Mouse (Mus musculus): Measurements from ENCODE around the gene Crybb1. TPM values are rescaled to one million over a fixed set of nuclear protein-coding genes. Genes with fewer than 3 reads are reported as not detected.

The Crybb1 gene
- polyA plus RNA-seq (2012) = not detected in 2 replicates

DNA sequence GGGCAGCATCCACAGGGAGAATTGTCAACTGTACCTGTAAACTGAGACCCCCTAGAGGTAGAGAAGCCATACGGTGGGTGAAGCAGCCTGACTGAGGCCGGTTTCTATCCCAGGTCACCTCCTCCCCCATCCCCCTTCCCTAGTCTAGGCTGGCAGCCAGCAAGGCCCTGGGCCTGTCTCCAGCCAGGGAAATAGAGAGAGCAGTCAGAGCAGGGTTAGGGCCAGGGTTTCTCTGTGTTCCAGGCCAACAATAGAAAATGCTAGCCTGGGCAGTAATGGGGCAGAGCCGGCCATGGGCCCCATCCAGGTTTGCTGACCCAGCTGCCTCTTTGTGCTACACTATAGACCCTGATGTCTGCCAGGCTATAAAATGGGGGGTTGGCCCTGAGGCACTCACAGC is at the start of gene Crybb1:
Gene Crybb1 (plus strand): TSS at position 390 of the 400 bp plus-strand sequence.
- TF ChIP-seq TAL1 (IDR thresholded peaks at IDR 0.05; ENCODE audit: low read length) (no peak), GATA1 (IDR thresholded peaks at IDR 0.05; ENCODE audit: low read length) (no peak)
- peaks cover 21% of the 10 kb centered on the region for H3K4me1 ChIP-seq (ENCODE audit: control insufficient read depth)
- no peaks in the 10 kb centered on the region for H3K9me3 ChIP-seq (ENCODE audit: control insufficient read depth, low read length)
- H3K36me3 ChIP-seq (ENCODE audit: control insufficient read depth) = no peaks in the 10 kb centered on the region
- H3K27me3 ChIP-seq (ENCODE audit: control insufficient read depth) = peaks cover 5% of the 10 kb centered on the region
- H3K4me3 ChIP-seq (replicated peaks) = no peak within 1 kb of the TSS

DNA sequence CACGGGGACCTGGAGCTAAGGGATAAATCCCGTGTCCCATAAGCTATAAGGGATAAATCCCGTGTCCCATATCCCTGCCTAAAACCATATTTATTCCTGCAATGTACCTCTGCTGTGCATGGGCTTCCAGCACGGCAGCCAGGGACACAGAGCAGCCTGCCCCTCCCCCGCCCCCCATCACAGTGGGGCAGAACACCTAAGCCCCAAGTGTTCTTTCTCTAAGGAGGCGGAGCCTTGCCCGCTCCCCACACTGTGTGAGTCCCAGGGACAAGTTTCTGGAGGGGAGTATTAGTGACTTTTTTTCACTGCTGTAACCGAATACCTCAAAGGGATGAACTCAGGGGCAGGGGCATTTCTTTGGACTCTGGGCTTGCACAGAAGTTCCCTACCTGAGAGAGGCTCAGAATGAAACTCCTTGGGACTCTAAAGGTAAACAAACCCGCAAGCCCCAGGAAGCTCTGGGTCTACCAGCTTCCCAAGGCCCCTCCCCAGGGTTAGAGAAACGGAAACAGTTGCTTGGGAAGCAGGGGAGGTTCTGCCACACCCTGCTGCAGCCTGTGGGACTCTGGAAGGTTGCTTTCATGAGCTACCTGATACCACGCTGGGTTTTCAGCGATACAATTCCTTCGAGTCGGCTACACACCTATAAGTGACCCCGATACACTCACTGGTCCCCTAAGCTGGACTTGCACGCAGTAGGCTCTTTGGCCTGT is 48.9 kb upstream of the Crybb1 start:
- Histone ChIP-seq H3K9me3 (ENCODE audit: control insufficient read depth, low read length) (peaks cover 10% of the 10 kb centered on the region), H3K27me3 (ENCODE audit: control insufficient read depth) (0 out of 2 replicates have a peak, but pooled peaks cover 2% of the 10 kb centered on the region)

DNA sequence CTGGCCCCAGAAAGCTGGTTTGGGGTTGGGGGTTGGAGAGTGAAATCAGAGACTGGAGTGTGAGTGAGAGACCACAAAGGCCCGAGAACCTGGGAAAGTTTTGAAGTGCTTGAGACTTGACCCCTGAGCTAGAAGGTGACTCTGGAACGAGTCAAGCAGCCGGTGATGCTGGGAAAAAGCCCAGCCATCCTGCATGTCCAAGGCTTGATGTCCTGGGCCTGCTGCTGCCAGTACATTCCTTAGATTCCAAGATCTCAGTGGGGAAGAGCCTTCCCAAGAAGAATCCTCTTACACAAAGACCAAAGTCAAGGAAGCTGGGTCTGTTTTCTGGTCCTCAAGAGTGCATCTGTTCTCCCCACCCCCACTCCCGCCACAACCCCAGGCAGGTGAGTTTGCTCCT is 47.3 kb upstream of the Crybb1 start:
- Histone ChIP-seq H3K4me3 (replicated peaks) (no peak overlapping the region), H3K27me3 (ENCODE audit: control insufficient read depth) (0 out of 2 replicates have a peak, but pooled peaks cover 2% of the 10 kb centered on the region), H3K36me3 (ENCODE audit: control insufficient read depth) (no peaks in the 10 kb centered on the region), H3K4me1 (ENCODE audit: control insufficient read depth) (no peaks in the 10 kb centered on the region), H3K9me3 (ENCODE audit: control insufficient read depth, low read length) (peaks cover 11% of the 10 kb centered on the region)
- TF ChIP-seq GATA1 (IDR thresholded peaks at IDR 0.05; ENCODE audit: low read length) (no peak), TAL1 (IDR thresholded peaks at IDR 0.05; ENCODE audit: low read length) (no peak)

More for the DNA sequence above, 48.9 kb upstream of the Crybb1 start:
- no peak for TF ChIP-seq TAL1 (IDR thresholded peaks at IDR 0.05; ENCODE audit: low read length)
- no peak for TF ChIP-seq GATA1 (IDR thresholded peaks at IDR 0.05; ENCODE audit: low read length)
- Histone ChIP-seq H3K4me1 (ENCODE audit: control insufficient read depth) (no peaks in the 10 kb centered on the region), H3K36me3 (ENCODE audit: control insufficient read depth) (no peaks in the 10 kb centered on the region), H3K4me3 (replicated peaks) (no peak overlapping the region)

- H3K36me3 ChIP-seq (ENCODE audit: control insufficient read depth) = no peaks in the 10 kb centered on the region
- H3K27me3 ChIP-seq (ENCODE audit: control insufficient read depth) = 0 out of 2 replicates have a peak, but pooled peaks cover 2% of the 10 kb centered on the region
- H3K9me3 ChIP-seq (ENCODE audit: control insufficient read depth, low read length) = peaks cover 11% of the 10 kb centered on the region
- no peak overlapping the region for H3K4me3 ChIP-seq (replicated peaks)
- no peak for TF ChIP-seq TAL1 (IDR thresholded peaks at IDR 0.05; ENCODE audit: low read length)
- TF ChIP-seq GATA1 (IDR thresholded peaks at IDR 0.05; ENCODE audit: low read length) = no peak
- no peaks in the 10 kb centered on the region; the same call in 1 of the 2 replicates for H3K4me1 ChIP-seq (ENCODE audit: control insufficient read depth)
Observed at GRCm38 (mm10) chr5:112210104-112210503, 45.5 kb upstream of the Crybb1 start.

DNA sequence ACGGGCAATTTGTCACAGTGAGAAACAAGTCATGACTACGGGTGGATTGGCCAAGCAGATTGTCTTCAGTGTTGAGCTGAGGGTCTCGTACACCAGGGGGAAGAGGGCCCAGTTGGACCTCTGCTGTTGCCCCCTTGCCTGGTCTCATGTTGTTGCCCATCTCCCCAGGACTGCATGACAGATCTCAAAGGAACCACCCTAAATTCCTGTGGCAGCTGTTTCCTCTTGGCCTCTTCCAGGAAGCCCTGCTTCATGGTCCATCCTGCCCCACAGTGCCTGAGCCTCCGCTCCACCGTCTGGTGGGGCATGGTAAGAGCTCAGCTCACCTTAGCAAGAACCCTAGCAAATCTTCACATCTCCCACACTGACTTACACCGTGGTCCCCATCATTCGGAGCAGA is 43.7 kb upstream of the Crybb1 start:
- H3K4me3 ChIP-seq (replicated peaks) = no peak overlapping the region
- H3K27me3 ChIP-seq (ENCODE audit: control insufficient read depth) = 0 out of 2 replicates have a peak, but pooled peaks cover 1% of the 10 kb centered on the region

GRCm38 (mm10) chr5:112212711-112213264 is 42.8 kb upstream of the Crybb1 start:
- no peak overlapping the region for H3K4me3 ChIP-seq (replicated peaks)
- no peaks in the 10 kb centered on the region; the same call in 1 of the 2 replicates for H3K4me1 ChIP-seq (ENCODE audit: control insufficient read depth)
- no peaks in the 10 kb centered on the region for H3K27me3 ChIP-seq (ENCODE audit: control insufficient read depth)
- no peak for TF ChIP-seq TAL1 (IDR thresholded peaks at IDR 0.05; ENCODE audit: low read length)
- H3K36me3 ChIP-seq (ENCODE audit: control insufficient read depth) = no peaks in the 10 kb centered on the region
- H3K9me3 ChIP-seq (ENCODE audit: control insufficient read depth, low read length) = peaks cover 11% of the 10 kb centered on the region

More for the DNA sequence above, 43.7 kb upstream of the Crybb1 start:
- TF ChIP-seq TAL1 (IDR thresholded peaks at IDR 0.05; ENCODE audit: low read length) (no peak), GATA1 (IDR thresholded peaks at IDR 0.05; ENCODE audit: low read length) (no peak)
- Histone ChIP-seq H3K4me1 (ENCODE audit: control insufficient read depth) (no peaks in the 10 kb centered on the region; the same call in 1 of the 2 replicates), H3K36me3 (ENCODE audit: control insufficient read depth) (no peaks in the 10 kb centered on the region), H3K9me3 (ENCODE audit: control insufficient read depth, low read length) (peaks cover 11% of the 10 kb centered on the region)

DNA sequence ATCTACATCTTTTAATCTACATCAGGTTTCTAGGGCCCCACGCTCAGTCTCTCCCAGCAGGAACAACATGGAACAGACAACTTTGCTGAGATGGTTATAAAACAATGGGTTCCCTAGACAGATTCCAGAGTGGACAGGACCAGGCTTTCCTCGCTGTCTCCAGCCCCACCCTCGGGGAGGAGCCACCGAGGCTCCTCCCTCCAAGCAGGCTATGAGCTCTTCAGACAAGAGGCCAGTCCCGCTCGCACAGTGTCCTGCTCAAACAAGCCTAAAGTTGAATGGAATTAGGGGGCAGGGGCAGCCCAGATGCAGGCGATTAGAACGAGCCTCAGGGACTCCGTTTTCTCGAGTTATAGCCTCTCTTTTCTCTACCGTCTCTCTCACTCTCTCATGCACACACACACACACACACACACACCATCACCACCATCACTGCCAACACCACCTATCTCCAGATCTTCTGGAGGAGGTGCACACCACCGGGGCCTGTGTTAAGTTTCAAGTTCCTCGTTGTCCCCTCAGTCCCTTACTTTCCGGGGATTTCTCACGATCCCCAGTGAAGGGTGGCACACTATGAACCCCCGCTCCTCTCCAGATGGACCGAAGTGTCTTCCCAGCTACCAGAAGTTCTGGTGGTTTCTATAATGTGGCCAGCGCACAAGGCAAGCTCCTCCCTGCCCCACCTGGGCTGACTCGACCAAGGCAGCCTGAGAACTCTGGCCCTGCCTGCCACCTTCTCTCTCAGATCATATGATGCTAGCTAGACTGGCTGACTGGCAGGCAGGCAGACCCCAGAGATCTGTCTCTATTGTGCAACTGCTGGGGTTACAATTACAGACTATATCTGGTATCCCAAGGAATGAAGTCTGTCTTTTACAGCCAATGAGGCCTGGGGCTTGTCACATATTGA is 42.0 kb upstream of the Crybb1 start:
- H3K27me3 ChIP-seq (ENCODE audit: control insufficient read depth) = no peaks in the 10 kb centered on the region

GRCm38 (mm10) chr5:112214419-112214818 is 41.2 kb upstream of the Crybb1 start:
- no peak for TF ChIP-seq TAL1 (IDR thresholded peaks at IDR 0.05; ENCODE audit: low read length)
- TF ChIP-seq GATA1 (IDR thresholded peaks at IDR 0.05; ENCODE audit: low read length) = no peak
- no peaks in the 10 kb centered on the region for H3K36me3 ChIP-seq (ENCODE audit: control insufficient read depth)
- no peak overlapping the region for H3K4me3 ChIP-seq (replicated peaks)
- no peaks in the 10 kb centered on the region; the same call in 1 of the 2 replicates for H3K4me1 ChIP-seq (ENCODE audit: control insufficient read depth)
- peaks cover 11% of the 10 kb centered on the region for H3K9me3 ChIP-seq (ENCODE audit: control insufficient read depth, low read length)
- no peaks in the 10 kb centered on the region for H3K27me3 ChIP-seq (ENCODE audit: control insufficient read depth)

More for the DNA sequence above, 42.0 kb upstream of the Crybb1 start:
- no peaks in the 10 kb centered on the region; the same call in 1 of the 2 replicates for H3K4me1 ChIP-seq (ENCODE audit: control insufficient read depth)
- TF ChIP-seq TAL1 (IDR thresholded peaks at IDR 0.05; ENCODE audit: low read length) = no peak
- no peak for TF ChIP-seq GATA1 (IDR thresholded peaks at IDR 0.05; ENCODE audit: low read length)
- H3K4me3 ChIP-seq (replicated peaks) = no peak overlapping the region
- peaks cover 11% of the 10 kb centered on the region for H3K9me3 ChIP-seq (ENCODE audit: control insufficient read depth, low read length)
- no peaks in the 10 kb centered on the region for H3K36me3 ChIP-seq (ENCODE audit: control insufficient read depth)

Data from erythroblast, embryonic 14.5 days (primary cell).